Mouse (Mus musculus) forebrain, embryonic 12.5 days (tissue): ENCODE measurements at regions not wholly inside any gene's neighbourhood (a gene's known extent, or its start where the extent isn't known, plus 50 kb on each side); places are given as distances from the start of the nearest gene placed in this dataset.

Source experiments
- ATAC-seq: fragments of 200-750 bp; cut with Nextera tagmentation; 2 replicates; pipeline ENCODE4 v1.8.0; 2017; ENCODE audit warnings: moderate TSS enrichment; ENCODE audit not compliant: low FRiP score
- H3K27ac ChIP-seq: fragments of 300-500 bp; sonication (generic); 2 replicates; pipeline ENCODE4 v1.5.1; 2016; ENCODE audit warnings: mild to moderate bottlenecking
- H3K27me3 ChIP-seq: fragments of 300-500 bp; sonication (generic); 2 replicates; pipeline ENCODE4 v1.6.1; 2016; ENCODE audit warnings: mild to moderate bottlenecking
- H3K36me3 ChIP-seq: fragments of 300-500 bp; sonication (generic); replicated peaks from 2 replicates; pipeline ENCODE4 v1.6.1; 2016; ENCODE audit warnings: mild to moderate bottlenecking
- H3K4me1 ChIP-seq: fragments of 300-500 bp; sonication (generic); 2 replicates; pipeline ENCODE4 v1.6.1; 2016
- H3K4me2 ChIP-seq: fragments of 300-500 bp; sonication (generic); 2 replicates; pipeline ENCODE4 v1.6.1; 2016; ENCODE audit warnings: mild to moderate bottlenecking, moderate library complexity
- H3K4me3 ChIP-seq: fragments of 300-500 bp; sonication (generic); replicated peaks from 2 replicates; pipeline ENCODE4 v1.5.1; 2016; ENCODE audit warnings: mild to moderate bottlenecking
- H3K9ac ChIP-seq: fragments of 300-500 bp; sonication (generic); 2 replicates; pipeline ENCODE4 v1.6.1; 2016; ENCODE audit warnings: mild to moderate bottlenecking
- H3K9me3 ChIP-seq: fragments of 300-500 bp; sonication (generic); 2 replicates; pipeline ENCODE4 v1.6.1; 2016
- WGBS: fragments of 180-500 bp; shearing (Covaris S2); methylation state at CpG from one replicate; pipeline ENCODE4 v1.1.7; 2016; 5-methylcytosine and 5-hydroxymethylcytosine counted together

GRCm38 (mm10) chr11:117036977-117037376 lies 78.0 kb upstream of the Sec14l1 start:
- Histone ChIP-seq H3K9ac (no peak overlapping the region), H3K4me2 (no peak overlapping the region), H3K4me1 (peaks cover 25% of the 10 kb centered on the region), H3K9me3 (no peaks in the 10 kb centered on the region), H3K27me3 (0 out of 2 replicates have a peak, but pooled peaks cover 3% of the 10 kb centered on the region), H3K27ac (no peak overlapping the region), H3K4me3 (no peak overlapping the region), H3K36me3 (no peaks in the 10 kb centered on the region)
- no peak for ATAC-seq
- WGBS = 88% methylated on average over 7 of the region's 7 CpGs

- no peak overlapping the region for H3K27ac ChIP-seq
Observed at GRCm38 (mm10) chr11:117038282-117039106, 76.5 kb upstream of the Sec14l1 start.

GRCm38 (mm10) chr11:117040829-117041228 lies 74.1 kb upstream of the Sec14l1 start:
- Histone ChIP-seq H3K4me1 (peaks cover 23% of the 10 kb centered on the region), H3K36me3 (no peaks in the 10 kb centered on the region), H3K27me3 (peaks cover 12% of the 10 kb centered on the region; the same call in 1 of the 2 replicates), H3K9me3 (no peaks in the 10 kb centered on the region), H3K4me2 (no peak overlapping the region), H3K27ac (no peak overlapping the region; the same call in 1 of the 2 replicates), H3K4me3 (no peak overlapping the region), H3K9ac (no peak overlapping the region)
- 14% methylated on average over 4 of the region's 4 CpGs for WGBS
- no peak for ATAC-seq

More at GRCm38 (mm10) chr11:117038282-117039106, 76.5 kb upstream of the Sec14l1 start:
- Histone ChIP-seq H3K4me2 (peak overlapping the region; percentile 37), H3K4me3 (peak overlapping the region; percentile 25), H3K4me1 (peaks cover 29% of the 10 kb centered on the region), H3K9me3 (no peaks in the 10 kb centered on the region), H3K9ac (peak overlapping the region; percentile 25; the same call in 1 of the 2 replicates), H3K27me3 (peaks cover 12% of the 10 kb centered on the region; the same call in 1 of the 2 replicates), H3K36me3 (no peaks in the 10 kb centered on the region)
- peak; percentile 71 for ATAC-seq
- 30% methylated on average over 19 of the region's 20 CpGs for WGBS

GRCm38 (mm10) chr11:117042336-117042735 lies 72.6 kb upstream of the Sec14l1 start:
- WGBS = 82% methylated on average over 5 of the region's 5 CpGs
- no peak overlapping the region for H3K9ac ChIP-seq
- peaks cover 27% of the 10 kb centered on the region for H3K4me1 ChIP-seq
- ATAC-seq = no peak
- no peaks in the 10 kb centered on the region for H3K36me3 ChIP-seq
- H3K4me2 ChIP-seq = no peak overlapping the region
- no peaks in the 10 kb centered on the region for H3K9me3 ChIP-seq
- H3K4me3 ChIP-seq = no peak overlapping the region
- H3K27ac ChIP-seq = no peak overlapping the region
- peaks cover 12% of the 10 kb centered on the region; the same call in 1 of the 2 replicates for H3K27me3 ChIP-seq

GRCm38 (mm10) chr11:117043524-117043923 lies 71.4 kb upstream of the Sec14l1 start:
- Histone ChIP-seq H3K27me3 (peaks cover 12% of the 10 kb centered on the region; the same call in 1 of the 2 replicates), H3K9ac (no peak overlapping the region), H3K27ac (no peak overlapping the region), H3K4me1 (peaks cover 32% of the 10 kb centered on the region), H3K4me2 (no peak overlapping the region), H3K9me3 (no peaks in the 10 kb centered on the region), H3K36me3 (no peaks in the 10 kb centered on the region), H3K4me3 (no peak overlapping the region)
- WGBS = 6% methylated on average over 8 of the region's 8 CpGs
- ATAC-seq = 0 out of 2 replicates have a peak, but pooled peaks have one; percentile 37

GRCm38 (mm10) chr11:117044731-117045130 lies 70.2 kb upstream of the Sec14l1 start:
- Histone ChIP-seq H3K36me3 (no peaks in the 10 kb centered on the region), H3K4me2 (no peak overlapping the region), H3K9ac (no peak overlapping the region), H3K27me3 (peaks cover 12% of the 10 kb centered on the region; the same call in 1 of the 2 replicates), H3K4me3 (no peak overlapping the region), H3K27ac (no peak overlapping the region), H3K4me1 (peaks cover 32% of the 10 kb centered on the region), H3K9me3 (no peaks in the 10 kb centered on the region)
- 81% methylated on average over 1 of the region's 1 CpGs for WGBS
- no peak for ATAC-seq

GRCm38 (mm10) chr11:117046636-117047035 lies 68.3 kb upstream of the Sec14l1 start:
- Histone ChIP-seq H3K9ac (no peak overlapping the region), H3K9me3 (0 out of 2 replicates have a peak, but pooled peaks cover 4% of the 10 kb centered on the region), H3K27ac (peak overlapping the region; percentile 91), H3K27me3 (peaks cover 12% of the 10 kb centered on the region; the same call in 1 of the 2 replicates), H3K4me3 (no peak overlapping the region), H3K4me1 (peaks cover 22% of the 10 kb centered on the region), H3K4me2 (no peak overlapping the region), H3K36me3 (no peaks in the 10 kb centered on the region)
- 93% methylated on average over 5 of the region's 5 CpGs for WGBS
- no peak for ATAC-seq

- Histone ChIP-seq H3K4me1 (peaks cover 22% of the 10 kb centered on the region), H3K27ac (peak overlapping the region; percentile 91), H3K9me3 (peaks cover 7% of the 10 kb centered on the region; the same call in 1 of the 2 replicates), H3K36me3 (no peaks in the 10 kb centered on the region), H3K4me2 (peak overlapping the region; percentile 34), H3K9ac (no peak overlapping the region; the same call in 1 of the 2 replicates), H3K4me3 (no peak overlapping the region), H3K27me3 (peaks cover 7% of the 10 kb centered on the region; the same call in 1 of the 2 replicates)
- ATAC-seq = peak; percentile 69
- WGBS = 20% methylated on average over 22 of the region's 22 CpGs
Observed at GRCm38 (mm10) chr11:117047172-117047950, 67.6 kb upstream of the Sec14l1 start.

- Histone ChIP-seq H3K27me3 (no peaks in the 10 kb centered on the region), H3K9me3 (peaks cover 7% of the 10 kb centered on the region; the same call in 1 of the 2 replicates), H3K4me1 (peaks cover 18% of the 10 kb centered on the region), H3K9ac (no peak overlapping the region), H3K36me3 (no peaks in the 10 kb centered on the region), H3K4me2 (no peak overlapping the region), H3K4me3 (no peak overlapping the region), H3K27ac (no peak overlapping the region)
- no peak for ATAC-seq
- WGBS = 84% methylated on average over 3 of the region's 3 CpGs
Observed at GRCm38 (mm10) chr11:117048911-117049310, 66.1 kb upstream of the Sec14l1 start.

- Histone ChIP-seq H3K4me2 (no peak overlapping the region), H3K36me3 (no peaks in the 10 kb centered on the region), H3K4me1 (peaks cover 18% of the 10 kb centered on the region), H3K27me3 (no peaks in the 10 kb centered on the region), H3K9ac (no peak overlapping the region), H3K4me3 (no peak overlapping the region), H3K9me3 (peaks cover 7% of the 10 kb centered on the region; the same call in 1 of the 2 replicates), H3K27ac (no peak overlapping the region)
- ATAC-seq = no peak
- 91% methylated on average over 7 of the region's 7 CpGs for WGBS
Observed at GRCm38 (mm10) chr11:117050788-117051187, 64.2 kb upstream of the Sec14l1 start.

GRCm38 (mm10) chr11:117056958-117057357 lies 58.0 kb upstream of the Sec14l1 start:
- Histone ChIP-seq H3K4me2 (no peak overlapping the region), H3K9me3 (peaks cover 3% of the 10 kb centered on the region; the same call in 1 of the 2 replicates), H3K9ac (no peak overlapping the region), H3K27me3 (peaks cover 17% of the 10 kb centered on the region; the same call in 1 of the 2 replicates), H3K4me3 (no peak overlapping the region), H3K36me3 (no peaks in the 10 kb centered on the region), H3K4me1 (peaks cover 25% of the 10 kb centered on the region), H3K27ac (peak overlapping the region; percentile 69; the same call in 1 of the 2 replicates)
- WGBS = 13% methylated on average over 9 of the region's 9 CpGs
- peak; percentile 47; the same call in 1 of the 2 replicates for ATAC-seq

GRCm38 (mm10) chr11:117057451-117057850 lies 57.5 kb upstream of the Sec14l1 start:
- H3K27ac ChIP-seq = peak overlapping the region; percentile 69; the same call in 1 of the 2 replicates
- H3K4me3 ChIP-seq = no peak overlapping the region
- H3K9me3 ChIP-seq = no peaks in the 10 kb centered on the region
- no peak overlapping the region for H3K4me2 ChIP-seq
- no peak overlapping the region for H3K9ac ChIP-seq
- WGBS = 34% methylated on average over 7 of the region's 7 CpGs
- H3K27me3 ChIP-seq = peaks cover 20% of the 10 kb centered on the region; the same call in 1 of the 2 replicates
- peaks cover 25% of the 10 kb centered on the region for H3K4me1 ChIP-seq
- ATAC-seq = 0 out of 2 replicates have a peak, but pooled peaks have one; percentile 10
- H3K36me3 ChIP-seq = no peaks in the 10 kb centered on the region
